Mouse (Mus musculus) right cerebral cortex, postnatal 10 days (tissue): ENCODE data around the gene Tdo2.

Experiments
- DNase-seq, 2 experiments: peaks; one replicate each; pipeline ENCODE4 v3.0.0; 2021; ENCODE audit warnings: low spot score in 2 of 2

Gene Tdo2

DNA sequence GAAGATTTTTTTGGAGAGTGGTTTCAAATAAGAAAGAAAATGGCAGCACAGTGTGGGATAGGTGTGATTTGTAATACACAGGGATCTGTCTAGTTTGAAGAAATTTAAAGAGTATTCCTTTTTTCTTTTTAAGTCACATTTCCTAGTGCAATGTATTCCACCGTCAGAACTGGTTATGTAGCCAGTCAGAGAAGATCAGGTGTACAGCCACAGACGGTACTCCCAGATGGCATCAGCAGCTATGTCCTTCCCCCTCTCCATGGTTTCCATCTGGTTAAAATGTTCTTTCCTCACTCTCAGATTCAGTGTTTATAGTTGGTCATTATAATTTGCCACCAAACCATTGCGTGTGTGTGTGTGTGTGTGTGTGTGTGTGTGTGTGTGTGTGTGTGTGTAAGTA is 32.9 kb downstream of the Tdo2 start:
- DNase-seq: no peak

DNA sequence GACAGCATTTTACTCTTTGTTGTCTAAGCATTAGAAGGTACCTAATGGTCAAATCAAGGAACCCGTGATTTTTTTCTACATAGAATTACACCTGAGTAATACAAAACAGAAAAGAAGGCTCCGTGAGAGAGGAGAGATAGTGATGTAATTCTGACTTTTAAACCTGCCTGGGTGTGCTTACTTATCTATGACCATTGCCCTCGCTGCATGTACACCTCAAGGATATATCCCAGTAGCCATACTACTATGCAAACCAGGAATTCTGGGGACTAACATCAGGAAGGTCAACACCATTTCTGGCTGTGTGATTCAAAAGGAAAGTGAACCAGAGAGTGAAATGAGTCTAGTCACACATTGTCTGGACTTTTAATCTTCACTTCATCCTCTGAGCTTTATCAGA is 33.7 kb downstream of the Tdo2 start:
- no peak for DNase-seq

DNA sequence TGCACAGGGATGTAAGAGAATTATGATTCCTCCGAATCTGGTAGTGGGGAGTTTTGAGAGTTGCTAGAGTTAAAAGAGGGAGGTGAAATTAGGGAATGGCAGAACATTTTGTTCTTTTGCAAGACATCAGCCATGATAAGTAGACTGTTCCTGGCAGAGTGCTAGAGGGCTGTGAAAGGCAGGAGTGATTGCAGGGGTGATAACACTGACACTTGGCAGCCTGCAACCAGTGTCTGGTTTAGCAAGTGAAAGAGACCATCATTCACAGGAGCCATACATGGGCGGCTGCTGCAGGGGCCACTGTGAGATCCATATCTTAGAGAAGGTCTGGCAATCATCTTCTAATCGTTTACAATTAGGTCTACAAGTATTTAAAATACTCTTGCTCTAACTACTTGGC is 37.1 kb downstream of the Tdo2 start:
- DNase-seq: no peak

DNA sequence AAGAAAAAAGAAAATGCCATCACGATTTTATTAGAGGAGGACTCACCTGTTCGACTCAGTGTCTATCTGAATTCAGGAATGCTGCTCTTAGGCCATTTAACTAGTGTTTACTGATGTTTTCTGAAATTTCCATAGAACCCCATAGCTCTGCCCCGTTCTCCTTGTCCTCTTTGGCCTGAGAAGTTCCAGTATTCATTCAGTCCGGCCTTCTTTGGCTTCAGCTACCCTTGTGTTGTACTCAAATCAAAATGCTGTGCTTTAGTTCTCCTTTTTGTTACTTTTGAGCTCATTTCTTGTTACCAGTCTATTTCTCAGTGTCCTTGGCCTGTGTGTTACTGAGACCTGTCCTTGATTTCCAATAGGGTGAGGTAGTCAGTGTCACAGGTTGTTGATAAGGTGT is 42.7 kb downstream of the Tdo2 start:
- DNase-seq: no peak

DNA sequence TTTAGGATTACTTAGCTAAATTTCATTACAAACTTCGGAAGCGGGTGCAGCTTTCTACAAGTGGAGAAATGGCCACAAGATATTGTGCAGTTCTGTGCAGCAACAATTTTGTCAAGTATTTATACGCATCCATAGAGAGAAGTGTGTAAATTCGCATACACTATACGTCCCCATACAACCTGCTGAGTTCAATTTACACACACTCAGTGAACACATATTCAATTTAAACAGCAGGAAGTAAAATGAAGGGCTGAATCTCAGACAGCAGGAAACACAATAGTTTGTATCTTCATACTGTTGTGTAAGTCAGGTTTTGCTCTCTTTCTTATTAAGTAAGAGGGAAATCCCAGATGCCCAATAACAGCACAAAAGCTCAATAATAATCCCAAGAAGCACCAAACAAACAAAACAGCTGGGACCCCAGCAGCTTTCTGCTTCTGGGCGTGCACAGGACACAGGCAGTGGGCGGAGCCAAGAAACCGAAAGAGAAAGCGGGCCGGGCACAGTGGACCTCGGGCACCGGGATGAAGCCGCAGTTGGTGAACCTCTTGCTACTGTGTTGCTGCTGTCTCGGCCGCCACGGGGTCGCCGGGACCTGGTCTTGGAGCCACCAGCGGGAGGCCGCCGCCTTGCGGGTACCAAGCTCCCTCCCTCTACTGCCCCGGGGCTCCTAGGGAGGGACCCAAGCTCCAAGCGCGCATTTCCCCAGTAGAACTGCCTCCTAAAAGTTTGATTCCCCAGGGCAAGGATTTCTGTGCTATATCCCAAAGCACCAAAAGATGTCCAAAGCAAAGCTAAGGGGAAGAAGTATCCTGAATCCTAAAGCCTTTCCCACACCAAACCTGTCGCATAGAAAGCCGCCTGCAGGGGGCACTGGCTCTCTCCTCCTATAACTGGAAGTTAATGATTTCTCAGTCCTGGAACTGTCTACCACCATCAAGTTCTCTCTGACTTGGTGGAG is 43.6 kb downstream of the Tdo2 start, which contains the start of gene Ctso:
Gene Ctso (plus strand): TSS at position 461 of the 961 bp plus-strand sequence.
- peak; percentile 87 to 89 for DNase-seq

DNA sequence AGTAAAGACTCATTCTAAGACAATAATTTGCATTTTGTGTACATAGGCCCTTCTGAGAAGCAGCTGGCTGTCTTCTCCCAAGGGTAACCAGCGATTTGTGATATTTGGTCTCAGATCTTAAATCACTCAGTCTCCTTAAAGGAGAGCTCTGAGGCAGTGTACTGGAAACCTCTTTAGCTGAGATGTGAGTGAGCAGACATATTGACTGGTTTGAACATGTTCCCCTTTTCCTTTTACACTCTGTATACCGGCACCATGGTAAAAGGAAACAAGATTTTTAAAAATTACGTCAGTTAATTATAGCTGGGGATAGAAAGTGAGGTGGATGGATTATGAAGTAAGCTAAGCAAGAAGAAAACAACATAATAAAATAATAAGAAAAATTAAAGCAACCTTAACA is 44.3 kb downstream of the Tdo2 start:
- DNase-seq: no peak

DNA sequence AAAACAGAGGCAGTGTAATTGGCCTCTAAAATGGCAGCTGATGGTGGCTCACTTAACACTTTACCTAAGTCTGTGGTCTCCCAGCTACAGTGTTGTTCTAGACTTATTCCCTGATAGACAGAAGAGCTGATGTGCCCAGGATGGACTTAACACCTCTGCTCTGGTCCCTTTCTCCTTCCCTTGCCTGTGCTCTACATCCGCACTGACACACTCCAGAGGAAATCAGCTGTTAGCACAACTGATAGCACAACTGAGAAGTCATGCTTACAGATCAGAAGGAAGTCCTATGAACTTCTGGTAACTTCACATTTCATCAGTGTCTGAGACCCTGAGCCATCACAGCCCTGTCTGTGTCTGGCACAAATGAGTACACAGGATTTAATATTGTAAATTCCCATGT is 46.9 kb downstream of the Tdo2 start:
- DNase-seq: no peak

DNA sequence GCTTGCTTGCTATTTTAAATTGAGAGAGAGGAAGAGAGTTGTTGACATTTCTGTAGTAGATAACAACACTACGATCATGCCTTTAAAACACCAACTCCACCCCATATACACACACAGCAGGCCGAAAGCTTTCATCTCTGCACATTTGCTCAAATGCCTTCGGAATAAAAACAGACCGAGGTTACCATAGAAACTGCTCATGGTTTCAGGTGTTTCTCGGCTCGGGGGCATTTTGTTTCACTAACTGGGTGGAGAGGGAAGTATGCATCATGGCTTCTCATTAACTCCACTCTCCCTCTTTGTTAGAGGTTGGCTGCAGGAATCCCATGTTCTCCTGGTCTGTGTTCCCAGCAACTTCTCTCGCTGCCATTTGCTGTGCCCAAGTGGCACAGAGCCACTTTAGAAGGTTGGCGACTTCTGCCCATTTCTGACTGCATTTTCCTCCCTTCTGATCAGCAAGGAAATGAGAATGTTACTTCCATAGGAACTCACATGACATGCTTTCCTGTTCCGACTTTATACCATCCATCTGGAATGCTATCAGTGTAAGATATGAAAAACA is 49.2 kb downstream of the Tdo2 start:
- peak; percentile 30 to 35 for DNase-seq

DNA sequence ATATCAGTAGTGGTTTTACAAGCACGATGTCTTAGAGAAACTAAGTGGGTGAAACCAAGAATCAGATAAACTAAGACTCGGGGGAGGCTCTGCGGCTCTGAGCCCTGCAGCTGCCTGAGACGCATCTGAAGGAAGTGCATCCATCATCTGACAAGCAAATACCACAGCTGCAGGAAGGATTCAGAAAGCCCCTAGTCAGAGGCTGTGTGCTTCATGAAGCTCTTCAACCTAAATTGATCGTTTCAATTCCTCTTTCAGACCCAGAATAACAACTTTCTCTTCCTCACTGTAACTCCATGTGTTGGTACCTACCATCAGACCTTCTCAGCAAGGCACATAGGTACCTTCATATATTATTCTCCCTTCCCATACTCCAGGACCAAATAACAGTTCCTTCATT is 50.1 kb downstream of the Tdo2 start:
- peak in 1 of 2 experiments; percentile 40 for DNase-seq

DNA sequence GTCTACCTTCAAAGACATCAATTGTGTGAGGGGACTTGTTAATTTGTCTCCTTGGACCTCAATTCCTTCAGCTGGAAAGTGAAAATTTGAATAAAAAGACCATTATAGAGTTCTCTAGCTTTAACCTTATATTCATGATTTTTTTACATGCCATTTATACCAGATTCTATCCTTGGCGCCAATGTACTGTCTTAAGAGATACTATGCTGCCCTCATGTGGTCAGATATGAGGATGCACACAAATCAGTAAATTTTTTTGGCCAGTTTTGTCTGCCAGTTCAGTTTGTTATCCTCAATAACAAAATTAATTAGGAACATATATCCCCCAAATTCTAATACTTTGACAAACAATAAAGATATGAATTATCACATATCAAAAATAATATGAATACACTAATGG is 51.1 kb downstream of the Tdo2 start:
- DNase-seq: peak; percentile 68 to 75

DNA sequence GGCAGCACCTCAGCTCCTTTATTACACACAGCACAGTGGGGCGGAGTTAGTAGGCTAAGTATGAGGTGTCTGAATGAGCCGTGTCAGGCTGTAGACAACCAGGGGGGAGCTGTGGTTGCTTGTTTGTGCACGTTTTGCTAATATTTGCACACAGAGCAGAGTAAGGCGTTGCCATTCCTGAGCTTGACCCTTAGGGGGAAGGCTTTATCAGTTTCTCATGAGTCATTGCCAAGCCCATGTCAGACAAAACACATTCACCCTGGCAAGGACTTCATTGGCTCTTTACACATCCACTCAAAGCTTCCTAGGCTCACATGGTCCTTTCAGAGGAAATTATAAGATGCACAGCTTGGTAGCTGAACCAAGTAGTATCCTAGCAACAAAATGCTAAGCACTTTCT is 53.1 kb downstream of the Tdo2 start:
- DNase-seq: peak in 1 of 2 experiments; percentile 36

DNA sequence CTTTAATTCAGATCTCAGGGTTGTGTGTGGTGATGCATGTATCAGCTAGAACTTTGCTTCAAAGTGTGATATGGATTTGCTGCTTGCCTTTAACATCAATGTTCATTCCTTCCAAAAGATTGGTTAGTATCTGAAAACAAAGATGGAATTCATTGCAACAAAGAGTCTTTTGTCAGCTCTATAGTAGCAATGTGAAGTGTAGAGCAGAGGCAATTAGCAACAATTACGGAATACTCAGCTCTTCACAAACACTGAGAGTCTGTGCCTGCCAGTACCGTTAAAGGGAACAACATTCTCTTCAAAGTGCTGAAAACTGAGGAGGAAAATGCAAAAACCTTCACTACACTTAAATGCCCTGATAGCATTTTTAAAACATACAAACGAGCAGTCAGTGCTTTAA is 56.3 kb downstream of the Tdo2 start:
- DNase-seq: no peak

DNA sequence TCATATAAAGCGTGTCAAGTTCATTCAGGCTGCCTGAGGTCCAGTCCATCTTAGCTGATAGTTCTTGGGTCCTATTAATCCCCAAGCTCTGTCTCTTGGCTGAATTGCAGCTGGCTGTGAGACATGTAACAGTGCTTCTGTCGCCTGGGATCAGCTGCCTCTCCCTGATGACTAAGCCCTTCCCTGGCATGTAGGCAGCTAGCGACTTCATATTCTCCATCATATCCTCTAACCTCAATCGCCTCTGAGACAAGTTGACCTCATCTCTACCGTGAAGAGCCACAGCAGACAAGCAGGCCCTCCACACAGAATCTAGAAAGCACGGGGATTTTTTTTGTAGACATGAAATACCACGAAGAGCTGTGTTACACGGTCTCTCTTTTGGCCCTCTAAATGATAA is 57.8 kb downstream of the Tdo2 start:
- no peak for DNase-seq

DNA sequence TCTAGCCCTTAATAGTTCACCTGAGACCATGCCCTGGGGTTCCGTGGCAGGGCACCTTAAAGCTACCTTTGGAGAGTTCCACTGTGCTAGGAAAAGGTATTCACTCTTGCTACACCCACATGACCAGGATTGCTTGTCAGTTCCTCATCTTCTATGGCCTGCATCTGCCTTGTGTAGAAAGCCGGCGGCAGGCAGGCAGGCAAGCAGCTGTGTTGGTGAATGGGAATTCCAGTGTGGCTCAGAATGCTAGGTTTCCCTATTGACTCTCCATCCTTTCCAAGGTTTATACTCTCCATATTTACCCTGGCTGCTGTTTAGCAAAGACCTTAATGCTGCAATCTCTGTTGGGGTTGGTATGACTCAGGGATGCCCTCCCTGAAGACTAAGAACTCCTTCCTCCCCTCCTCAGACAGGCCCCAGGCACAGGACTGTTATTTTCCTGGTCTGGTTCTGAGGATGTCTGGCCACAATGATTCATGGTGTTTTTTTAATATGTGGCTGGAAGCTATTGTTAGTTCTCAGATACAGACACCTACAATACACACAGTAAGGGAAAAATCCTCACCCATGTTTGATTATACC is 58.6 kb downstream of the Tdo2 start:
- no peak for DNase-seq

DNA sequence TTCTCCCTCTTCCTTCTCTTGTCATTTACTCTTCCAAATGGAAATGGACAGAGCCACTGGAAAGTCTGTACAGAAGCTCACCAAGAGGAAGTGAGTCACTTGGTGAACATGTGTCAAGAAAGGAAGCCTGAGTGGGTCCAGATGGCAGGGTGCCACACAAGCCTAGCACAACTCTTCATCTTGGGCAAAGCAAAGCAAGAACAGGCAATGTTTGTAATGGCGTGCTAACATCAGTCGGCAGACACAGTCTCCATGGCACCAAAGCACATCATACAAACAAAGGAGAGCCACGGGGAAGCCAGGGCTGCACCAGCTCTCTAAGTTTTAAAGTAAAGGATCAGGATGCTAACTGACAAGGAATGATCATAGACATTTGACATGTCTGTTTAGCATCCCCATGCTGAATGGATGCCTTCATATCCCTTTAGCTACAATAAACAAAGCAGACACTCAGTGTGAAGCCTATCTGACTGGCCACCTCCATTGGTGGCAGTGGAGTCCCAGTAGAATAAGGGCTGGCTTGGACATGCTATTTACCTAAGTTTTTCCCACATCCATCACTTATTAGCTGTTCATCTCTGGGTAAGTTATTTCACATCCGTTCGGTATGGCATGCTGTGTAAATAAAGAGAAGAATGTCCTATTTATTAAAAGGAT is 59.8 kb downstream of the Tdo2 start:
- peak in 1 of 2 experiments; percentile 35 for DNase-seq

DNA sequence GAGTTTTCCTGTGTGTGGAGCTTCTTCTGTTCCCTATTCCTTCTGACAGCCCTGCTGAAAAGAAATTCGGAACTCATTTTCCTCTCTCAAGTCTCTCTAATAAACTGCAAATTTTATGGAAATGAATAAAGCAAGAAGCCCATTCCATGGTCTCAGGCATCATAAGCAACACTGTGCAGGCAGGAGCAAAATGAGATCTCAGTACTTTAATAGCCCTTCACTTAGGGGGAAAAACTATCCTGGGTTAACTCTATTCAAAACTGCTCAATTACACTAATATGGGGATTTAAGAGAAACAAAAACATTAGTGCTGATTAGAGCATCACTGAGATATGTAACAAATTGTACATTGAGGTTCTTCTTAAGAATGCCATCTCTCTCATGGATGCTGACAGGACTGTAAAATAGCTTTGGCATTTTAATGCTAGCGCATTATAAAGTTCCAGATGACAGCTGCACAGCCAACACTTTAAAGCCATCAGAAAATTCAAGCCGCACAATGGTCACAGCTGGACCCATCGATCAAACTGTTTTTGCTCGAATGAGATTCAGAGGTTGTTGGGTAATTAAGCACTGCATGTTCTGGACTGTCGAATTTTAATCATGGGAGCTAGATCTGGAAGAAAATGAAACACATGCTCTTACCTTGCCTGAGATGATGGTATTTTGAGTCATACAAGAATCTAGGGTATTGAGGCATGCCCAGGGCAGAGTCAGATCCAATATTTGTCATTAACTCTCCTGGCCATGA is 65.5 kb downstream of the Tdo2 start:
- DNase-seq: no peak
